Mouse (Mus musculus): ENCODE results near the gene Acot2.

- TF ChIP-seq CTCF (IDR thresholded peaks at IDR 0.05; ENCODE audit: control insufficient read depth, insufficient read depth, low read length) = no peak
- TF ChIP-seq POLR2A (IDR thresholded peaks at IDR 0.05; ENCODE audit: borderline replicate concordance, control insufficient read depth, low read depth, low read length) = no peak
Observed at GRCm38 (mm10) chr12:83984752-83985151, 2.9 kb upstream of the Acot2 start, which contains the start of gene Heatr4.

All from bone marrow, adult 2 months (tissue).